Mouse (Mus musculus) hindbrain, embryonic 15.5 days (tissue): ENCODE results near the gene Gabra3. TPM values are rescaled to one million over a fixed set of nuclear protein-coding genes. Genes with fewer than 3 reads are reported as not detected.

Experiments
- ATAC-seq: fragments of 200-750 bp; cut with Nextera tagmentation; 2 replicates; pipeline ENCODE4 v1.8.0; 2017; ENCODE audit warnings: low read depth, moderate number of reproducible peaks, moderate TSS enrichment; ENCODE audit not compliant: low FRiP score
- H3K27ac ChIP-seq: fragments of 300-500 bp; sonication (generic); replicated peaks from 2 replicates; pipeline ENCODE4 v1.5.1; 2015; ENCODE audit warnings: mild to moderate bottlenecking, inconsistent platforms
- H3K27me3 ChIP-seq: fragments of 300-500 bp; sonication (generic); 2 replicates; pipeline ENCODE4 v1.6.1; 2015; ENCODE audit warnings: control low read depth, inconsistent platforms
- H3K36me3 ChIP-seq: fragments of 300-500 bp; sonication (generic); 2 replicates; pipeline ENCODE4 v1.6.1; 2015; ENCODE audit warnings: control low read depth, inconsistent platforms
- H3K4me1 ChIP-seq: fragments of 300-500 bp; sonication (generic); replicated peaks from 2 replicates; pipeline ENCODE4 v1.6.1; 2015; ENCODE audit warnings: control low read depth, inconsistent platforms
- H3K4me2 ChIP-seq: fragments of 300-500 bp; sonication (generic); 2 replicates; pipeline ENCODE4 v1.6.1; 2015; ENCODE audit warnings: moderate library complexity, mild to moderate bottlenecking, inconsistent platforms
- H3K4me3 ChIP-seq: fragments of 300-500 bp; sonication (generic); 2 replicates; pipeline ENCODE4 v1.5.1; 2015; ENCODE audit warnings: mild to moderate bottlenecking, inconsistent platforms
- H3K9ac ChIP-seq: fragments of 300-500 bp; sonication (generic); 2 replicates; pipeline ENCODE4 v1.6.1; 2015; ENCODE audit warnings: inconsistent platforms
- H3K9me3 ChIP-seq: fragments of 300-500 bp; sonication (generic); 2 replicates; pipeline ENCODE4 v1.6.1; 2016; ENCODE audit warnings: control low read depth, inconsistent platforms
- WGBS: fragments of 180-500 bp; shearing (Covaris S2); methylation state at CpG from one replicate; pipeline ENCODE4 v1.1.7; 2015; 5-methylcytosine and 5-hydroxymethylcytosine counted together
- microRNA counts: library from miRNA; unstranded; fragments of <30 nt; microRNA quantifications from one replicate; lab custom pipeline; 2016
- microRNA-seq: library from miRNA; unstranded; fragments of <30 nt; microRNA quantifications from one replicate; pipeline ENCODE4, GENCODE M21; 2016
- polyA plus RNA-seq: library from polyadenylated mRNA; unstranded; fragments of >200 nt; fragmentation: Nextera tagmentation; extraction: Ambion mirVana; gene quantifications from 2 replicates; pipeline ENCODE4 v1.2.1, GENCODE M21; 2015

Gabra3 gene
- 36.6 and 42.7 TPM in 2 replicates for polyA plus RNA-seq

- Histone ChIP-seq H3K9me3 (no peaks in the 10 kb centered on the region), H3K27ac (peak within 1 kb of the TSS; percentile 80), H3K4me3 (peak within 1 kb of the TSS; percentile 44), H3K36me3 (no peaks in the 10 kb centered on the region), H3K9ac (peak within 1 kb of the TSS; percentile 59), H3K4me2 (peak within 1 kb of the TSS; percentile 56), H3K27me3 (no peaks in the 10 kb centered on the region), H3K4me1 (no peaks in the 10 kb centered on the region; the same call in 1 of the 2 replicates)
- peak; percentile 90 for ATAC-seq
- 9% methylated on average over 4 of the region's 4 CpGs for WGBS
These were observed at the start of gene Gabra3 for GRCm38 (mm10) chrX:72656230-72656898. Gene Gabra3 (minus strand): TSS chrX:72656848.

- no peaks in the 10 kb centered on the region for H3K27me3 ChIP-seq
- peak; percentile 91 for ATAC-seq
- peak overlapping the region; percentile 59 for H3K9ac ChIP-seq
- H3K4me3 ChIP-seq, result peak overlapping the region; percentile 44
- no peaks in the 10 kb centered on the region for H3K9me3 ChIP-seq
- H3K4me2 ChIP-seq, result peak overlapping the region; percentile 56
- H3K36me3 ChIP-seq, result no peaks in the 10 kb centered on the region
- H3K4me1 ChIP-seq, result no peaks in the 10 kb centered on the region; the same call in 1 of the 2 replicates
- peak overlapping the region; percentile 80 for H3K27ac ChIP-seq
- WGBS, result 13% methylated on average over 6 of the region's 11 CpGs
These were observed 859 bp downstream of the Gabra3 start for GRCm38 (mm10) chrX:72655789-72656188.

- Histone ChIP-seq H3K36me3 (no peaks in the 10 kb centered on the region), H3K27ac (peak overlapping the region; percentile 80), H3K4me2 (peak overlapping the region; percentile 56), H3K9me3 (no peaks in the 10 kb centered on the region), H3K4me3 (peak overlapping the region; percentile 44), H3K9ac (peak overlapping the region; percentile 59), H3K27me3 (no peaks in the 10 kb centered on the region), H3K4me1 (no peaks in the 10 kb centered on the region; the same call in 1 of the 2 replicates)
- WGBS, result 25% methylated on average over 5 of the region's 5 CpGs
- ATAC-seq, result peak; percentile 77
These were observed 1.3 kb downstream of the Gabra3 start for GRCm38 (mm10) chrX:72655381-72655780.

- Histone ChIP-seq H3K9ac (no peak overlapping the region), H3K4me3 (no peak overlapping the region), H3K4me1 (no peaks in the 10 kb centered on the region; the same call in 1 of the 2 replicates), H3K27ac (no peak overlapping the region), H3K4me2 (no peak overlapping the region), H3K36me3 (no peaks in the 10 kb centered on the region), H3K9me3 (no peaks in the 10 kb centered on the region), H3K27me3 (no peaks in the 10 kb centered on the region)
- no peak for ATAC-seq
- WGBS, result 79% methylated on average over 3 of the region's 3 CpGs
These were observed 6.0 kb downstream of the Gabra3 start for GRCm38 (mm10) chrX:72650688-72651087.

- no peaks in the 10 kb centered on the region for H3K4me1 ChIP-seq
- H3K4me3 ChIP-seq, result no peak overlapping the region
- H3K4me2 ChIP-seq, result no peak overlapping the region
- no peak overlapping the region for H3K9ac ChIP-seq
- ATAC-seq, result no peak
- no peaks in the 10 kb centered on the region for H3K36me3 ChIP-seq
- H3K27ac ChIP-seq, result no peak overlapping the region
- WGBS, result 57% methylated on average over 2 of the region's 2 CpGs
- H3K9me3 ChIP-seq, result no peaks in the 10 kb centered on the region
- no peaks in the 10 kb centered on the region for H3K27me3 ChIP-seq
These were observed 12.0 kb downstream of the Gabra3 start for GRCm38 (mm10) chrX:72644691-72645090.

GRCm38 (mm10) chrX:72497284-72497683 is 159.4 kb downstream of the Gabra3 start:
- WGBS, result 74% methylated on average over 5 of the region's 5 CpGs
- Histone ChIP-seq H3K4me2 (no peak overlapping the region), H3K4me3 (no peak overlapping the region), H3K27me3 (no peaks in the 10 kb centered on the region), H3K27ac (no peak overlapping the region), H3K9me3 (no peaks in the 10 kb centered on the region), H3K4me1 (no peaks in the 10 kb centered on the region), H3K9ac (no peak overlapping the region), H3K36me3 (no peaks in the 10 kb centered on the region)
- ATAC-seq, result no peak

GRCm38 (mm10) chrX:72489806-72490205 is 166.8 kb downstream of the Gabra3 start:
- H3K36me3 ChIP-seq, result no peaks in the 10 kb centered on the region
- no peak overlapping the region for H3K9ac ChIP-seq
- H3K4me3 ChIP-seq, result no peak overlapping the region
- no peak overlapping the region for H3K4me2 ChIP-seq
- H3K27me3 ChIP-seq, result no peaks in the 10 kb centered on the region
- 95% methylated on average over 2 of the region's 2 CpGs for WGBS
- H3K9me3 ChIP-seq, result no peaks in the 10 kb centered on the region
- H3K4me1 ChIP-seq, result no peaks in the 10 kb centered on the region
- no peak for ATAC-seq
- no peak overlapping the region for H3K27ac ChIP-seq

- Histone ChIP-seq H3K4me2 (no peak within 1 kb of the TSS), H3K27me3 (no peaks in the 10 kb centered on the region), H3K27ac (no peak within 1 kb of the TSS), H3K36me3 (no peaks in the 10 kb centered on the region), H3K4me3 (no peak within 1 kb of the TSS), H3K9me3 (no peaks in the 10 kb centered on the region), H3K9ac (no peak within 1 kb of the TSS), H3K4me1 (no peaks in the 10 kb centered on the region)
- ATAC-seq, result no peak
- 92% methylated on average over 6 of the region's 6 CpGs for WGBS
These were observed 269.9 kb downstream of the Gabra3 start, which contains the start of gene Magea10 for GRCm38 (mm10) chrX:72386758-72387157. Gene Magea10 (minus strand): TSS chrX:72386858.

MicroRNA genes within 50 kb of the gene (microRNA counts, 519-probe panel; counts per million panel counts)
- 2,719 counts per million, percentile 50 among the panel's probes with 10 or more counts for microRNA mmu-miR-105 (lab: Ali Mortazavi, UCI)
- microRNA mmu-miR-767 (lab: Ali Mortazavi, UCI), result not detected

Small RNA genes within 50 kb of the gene (microRNA-seq; reads per million reads assigned to microRNA genes)
- gene Mir105 (not detected), gene Mir767 (not detected)

Other genes with a start within 250 kb of the Gabra3 start
- gene Gabrq, start 168.3 kb upstream of the Gabra3 start, polyA plus RNA-seq, result 3.5 and 4.9 TPM in 2 replicates